Mouse (Mus musculus) limb, embryonic 13.5 days (tissue): ENCODE results near the gene Spata33. TPM values are rescaled to one million over a fixed set of nuclear protein-coding genes. Genes with fewer than 3 reads are reported as not detected.
A peak's percentile ranks its signal among the peaks of the same experiment; 100 is the strongest.
"Not testable (repeated sequence)": the region's sequence is repeated elsewhere in the genome, so short reads cannot be mapped to it uniquely, and the experiment has no call there.

Source experiments
- ATAC-seq: fragments of 200-750 bp; cut with Nextera tagmentation; 2 replicates; pipeline ENCODE4 v1.8.0; 2017; ENCODE audit warnings: low read depth, moderate number of reproducible peaks, moderate TSS enrichment; ENCODE audit not compliant: low FRiP score
- H3K27ac ChIP-seq: fragments of 300-500 bp; sonication (generic); 2 replicates; pipeline ENCODE4 v1.5.1; 2015; ENCODE audit warnings: inconsistent platforms, mild to moderate bottlenecking, moderate library complexity
- H3K27me3 ChIP-seq: fragments of 300-500 bp; sonication (generic); 2 replicates; pipeline ENCODE4 v1.6.1; 2015; ENCODE audit warnings: mild to moderate bottlenecking, inconsistent platforms
- H3K36me3 ChIP-seq: fragments of 300-500 bp; sonication (generic); 2 replicates; pipeline ENCODE4 v1.6.1; 2015; ENCODE audit warnings: inconsistent platforms, mild to moderate bottlenecking, moderate library complexity
- H3K4me1 ChIP-seq: fragments of 300-500 bp; sonication (generic); 2 replicates; pipeline ENCODE4 v1.6.1; 2015; ENCODE audit warnings: inconsistent platforms
- H3K4me2 ChIP-seq: fragments of 300-500 bp; sonication (generic); replicated peaks from 2 replicates; pipeline ENCODE4 v1.6.1; 2015; ENCODE audit warnings: inconsistent platforms, mild to moderate bottlenecking, moderate library complexity
- H3K4me3 ChIP-seq: fragments of 300-500 bp; sonication (generic); 2 replicates; pipeline ENCODE4 v1.5.1; 2015; ENCODE audit warnings: moderate library complexity, mild to moderate bottlenecking, inconsistent platforms
- H3K9ac ChIP-seq: fragments of 300-500 bp; sonication (generic); 2 replicates; pipeline ENCODE4 v1.6.1; 2015; ENCODE audit warnings: mild to moderate bottlenecking, inconsistent platforms
- H3K9me3 ChIP-seq: fragments of 300-500 bp; sonication (generic); 2 replicates; pipeline ENCODE4 v1.6.1; 2016; ENCODE audit warnings: inconsistent platforms
- WGBS: fragments of 180-500 bp; shearing (Covaris S2); methylation state at CpG from one replicate; pipeline ENCODE4 v1.1.7; 2015; 5-methylcytosine and 5-hydroxymethylcytosine counted together
- polyA plus RNA-seq: library from polyadenylated mRNA; unstranded; fragments of >200 nt; fragmentation: Nextera tagmentation; extraction: Ambion mirVana; gene quantifications from 2 replicates; pipeline ENCODE4 v1.2.1, GENCODE M21; 2015

Gene Spata33
- polyA plus RNA-seq, 1 experiment from 2014 or later: 4.9 TPM

GRCm38 (mm10) chr8:123211876-123212275, 756 bp upstream of the Spata33 start:
- Histone ChIP-seq H3K4me2 (peak overlapping the region; percentile 93), H3K4me3 (peak overlapping the region; percentile 97), H3K27ac (peak overlapping the region; percentile 22; the same call in 1 of the 2 replicates), H3K4me1 (peaks cover 19% of the 10 kb centered on the region), H3K9me3 (no peaks in the 10 kb centered on the region), H3K9ac (peak overlapping the region; percentile 96), H3K27me3 (no peaks in the 10 kb centered on the region), H3K36me3 (peaks cover 37% of the 10 kb centered on the region)
- no peak for ATAC-seq
- 44% methylated on average over 10 of the region's 10 CpGs for WGBS

- WGBS: 10% methylated on average over 22 of the region's 22 CpGs
- Histone ChIP-seq H3K4me3 (peak overlapping the region; percentile 97), H3K27me3 (no peaks in the 10 kb centered on the region), H3K4me2 (peak overlapping the region; percentile 93), H3K36me3 (peaks cover 24% of the 10 kb centered on the region), H3K27ac (peak overlapping the region; percentile 15; the same call in 1 of the 2 replicates), H3K9ac (peak overlapping the region; percentile 96), H3K4me1 (peaks cover 19% of the 10 kb centered on the region), H3K9me3 (no peaks in the 10 kb centered on the region)
- peak; percentile 28 for ATAC-seq
These were observed 613 bp downstream of the Spata33 start for GRCm38 (mm10) chr8:123213118-123213772.

GRCm38 (mm10) chr8:123215430-123215829, 2.8 kb downstream of the Spata33 start:
- H3K4me1 ChIP-seq: peaks cover 19% of the 10 kb centered on the region
- H3K27me3 ChIP-seq: no peaks in the 10 kb centered on the region
- H3K9me3 ChIP-seq: no peaks in the 10 kb centered on the region
- WGBS: 67% methylated on average over 3 of the region's 3 CpGs
- no peak overlapping the region for H3K4me2 ChIP-seq
- ATAC-seq: no peak
- H3K4me3 ChIP-seq: no peak overlapping the region
- H3K9ac ChIP-seq: no peak overlapping the region
- no peak overlapping the region for H3K27ac ChIP-seq
- peaks cover 2% of the 10 kb centered on the region for H3K36me3 ChIP-seq

- ATAC-seq: no peak
- 69% methylated on average over 1 of the region's 1 CpGs for WGBS
- H3K9me3 ChIP-seq: no peaks in the 10 kb centered on the region
- H3K36me3 ChIP-seq: no peaks in the 10 kb centered on the region
- no peaks in the 10 kb centered on the region for H3K27me3 ChIP-seq
- no peak overlapping the region for H3K4me2 ChIP-seq
- no peak overlapping the region for H3K27ac ChIP-seq
- no peak overlapping the region for H3K9ac ChIP-seq
- peaks cover 17% of the 10 kb centered on the region for H3K4me1 ChIP-seq
- no peak overlapping the region for H3K4me3 ChIP-seq
These were observed 8.3 kb downstream of the Spata33 start for GRCm38 (mm10) chr8:123220917-123221316.

GRCm38 (mm10) chr8:123224278-123225266, 11.9 kb downstream of the Spata33 start, which contains the start of gene Cdk10:
Gene Cdk10 (plus strand): TSS chr8:123224842.
- Histone ChIP-seq H3K27ac (peak within 1 kb of the TSS; percentile 88; the same call in 1 of the 2 replicates), H3K27me3 (no peaks in the 10 kb centered on the region), H3K9ac (peak within 1 kb of the TSS; percentile 91), H3K36me3 (peaks cover 32% of the 10 kb centered on the region), H3K4me3 (peak within 1 kb of the TSS; percentile 85), H3K9me3 (no peaks in the 10 kb centered on the region), H3K4me2 (peak within 1 kb of the TSS; percentile 91), H3K4me1 (peaks cover 22% of the 10 kb centered on the region)
- peak; percentile 90 for ATAC-seq
- WGBS: 2% methylated on average over 59 of the region's 59 CpGs

GRCm38 (mm10) chr8:123228416-123228815, 15.8 kb downstream of the Spata33 start:
- peaks cover 13% of the 10 kb centered on the region for H3K27me3 ChIP-seq
- WGBS: 100% methylated on average over 1 of the region's 1 CpGs
- H3K9me3 ChIP-seq: no peaks in the 10 kb centered on the region
- no peak overlapping the region for H3K9ac ChIP-seq
- no peak overlapping the region for H3K4me2 ChIP-seq
- peaks cover 44% of the 10 kb centered on the region for H3K36me3 ChIP-seq
- H3K27ac ChIP-seq: no peak overlapping the region
- H3K4me3 ChIP-seq: no peak overlapping the region
- peaks cover 19% of the 10 kb centered on the region for H3K4me1 ChIP-seq
- no peak for ATAC-seq

GRCm38 (mm10) chr8:123230326-123230725, 17.7 kb downstream of the Spata33 start:
- WGBS: 82% methylated on average over 11 of the region's 11 CpGs
- not testable (repeated sequence) for H3K9ac ChIP-seq, H3K27ac ChIP-seq, ATAC-seq, H3K9me3 ChIP-seq, H3K4me3 ChIP-seq, H3K4me2 ChIP-seq
- peaks cover 44% of the 10 kb centered on the region for H3K36me3 ChIP-seq
- H3K4me1 ChIP-seq: peaks cover 19% of the 10 kb centered on the region
- peaks cover 32% of the 10 kb centered on the region for H3K27me3 ChIP-seq

- Histone ChIP-seq H3K36me3 (peaks cover 39% of the 10 kb centered on the region), H3K4me2 (no peak overlapping the region), H3K4me3 (no peak overlapping the region), H3K9me3 (no peaks in the 10 kb centered on the region), H3K27ac (no peak overlapping the region), H3K4me1 (peaks cover 21% of the 10 kb centered on the region), H3K27me3 (peaks cover 44% of the 10 kb centered on the region), H3K9ac (no peak overlapping the region)
- WGBS: 54% methylated on average over 5 of the region's 5 CpGs
- no peak for ATAC-seq
These were observed 19.1 kb downstream of the Spata33 start for GRCm38 (mm10) chr8:123231742-123232141.

GRCm38 (mm10) chr8:123232553-123232952, 19.9 kb downstream of the Spata33 start:
- no peak for ATAC-seq
- H3K36me3 ChIP-seq: peaks cover 31% of the 10 kb centered on the region
- H3K27me3 ChIP-seq: peaks cover 50% of the 10 kb centered on the region
- 28% methylated on average over 7 of the region's 7 CpGs for WGBS
- no peak overlapping the region for H3K27ac ChIP-seq
- no peak overlapping the region for H3K9ac ChIP-seq
- H3K4me1 ChIP-seq: peaks cover 21% of the 10 kb centered on the region
- H3K4me2 ChIP-seq: no peak overlapping the region
- H3K9me3 ChIP-seq: no peaks in the 10 kb centered on the region
- no peak overlapping the region for H3K4me3 ChIP-seq

GRCm38 (mm10) chr8:123233300-123233699, 20.7 kb downstream of the Spata33 start:
- WGBS: 53% methylated on average over 13 of the region's 13 CpGs
- Histone ChIP-seq H3K4me2 (no peak overlapping the region), H3K9ac (peak overlapping the region; percentile 25; the same call in 1 of the 2 replicates), H3K36me3 (peaks cover 24% of the 10 kb centered on the region), H3K27ac (no peak overlapping the region), H3K27me3 (peaks cover 50% of the 10 kb centered on the region), H3K9me3 (no peaks in the 10 kb centered on the region), H3K4me3 (no peak overlapping the region), H3K4me1 (peaks cover 21% of the 10 kb centered on the region)
- ATAC-seq: no peak

GRCm38 (mm10) chr8:123233760-123234159, 21.1 kb downstream of the Spata33 start:
- no peak overlapping the region for H3K4me2 ChIP-seq
- no peak overlapping the region for H3K9ac ChIP-seq
- H3K36me3 ChIP-seq: peaks cover 20% of the 10 kb centered on the region
- peaks cover 21% of the 10 kb centered on the region for H3K4me1 ChIP-seq
- H3K27me3 ChIP-seq: peaks cover 50% of the 10 kb centered on the region
- H3K4me3 ChIP-seq: no peak overlapping the region
- no peak for ATAC-seq
- no peak overlapping the region for H3K27ac ChIP-seq
- H3K9me3 ChIP-seq: no peaks in the 10 kb centered on the region
- WGBS: 75% methylated on average over 11 of the region's 11 CpGs
